Mouse (Mus musculus): ENCODE measurements around the gene Rfxank.

DNA sequence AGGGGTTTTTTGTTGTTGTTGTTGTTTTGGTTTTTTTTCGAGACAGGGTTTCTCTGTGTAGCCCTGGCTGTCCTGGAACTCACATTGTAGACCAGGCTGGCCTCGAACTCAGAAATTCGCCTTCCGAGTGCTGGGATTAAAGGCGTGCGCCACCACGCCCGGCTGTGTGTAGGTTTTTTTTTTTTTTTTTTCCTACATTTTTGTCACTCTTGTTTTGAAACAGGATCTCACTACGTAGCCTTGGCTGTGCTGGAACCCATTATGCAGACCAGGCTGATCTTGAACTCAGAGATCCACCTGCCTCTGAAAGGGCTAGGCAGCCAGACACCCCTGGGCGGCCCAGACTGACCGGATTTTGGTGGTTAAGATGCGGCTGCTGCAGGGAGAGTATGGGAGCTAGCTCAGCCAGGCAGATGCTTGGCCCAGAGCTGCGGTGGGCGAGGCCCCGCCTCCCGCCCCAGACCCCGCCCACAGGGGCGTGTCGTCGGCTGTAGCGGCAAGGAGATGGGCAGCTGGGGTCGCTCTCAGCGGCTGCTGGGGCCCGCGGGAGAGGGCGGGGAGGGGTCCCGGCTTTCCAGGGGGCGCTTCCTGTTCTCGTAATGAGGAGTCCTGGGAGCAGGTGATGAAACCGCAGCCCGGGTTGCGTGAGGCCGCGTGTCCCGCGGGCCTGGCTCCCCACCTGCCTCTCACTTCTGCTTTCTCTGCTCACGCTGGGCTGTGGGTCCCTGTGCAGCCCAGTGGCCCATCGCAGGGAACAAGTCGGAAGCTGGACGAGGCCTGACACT lies 19.3 kb upstream of the Rfxank start:
- no peak for TF ChIP-seq GATA1 (IDR thresholded peaks at IDR 0.05; ENCODE audit: low read length)
- TF ChIP-seq TAL1 (IDR thresholded peaks at IDR 0.05; ENCODE audit: low read length), result no peak
